Mouse (Mus musculus) MEL (cell line): ENCODE measurements around the gene 4833439L19Rik. TPM values are rescaled to one million over a fixed set of nuclear protein-coding genes. Genes with fewer than 3 reads are reported as not detected.

Experiments
- DNase-seq: peaks from one replicate; pipeline ENCODE4 v3.0.0; 2011; ENCODE audit warnings: low read depth, low spot score
- H3K27ac ChIP-seq: 2 replicates; pipeline ENCODE4 v1.5.1; 2012; ENCODE audit warnings: low read depth, mild to moderate bottlenecking, control low read depth, low read length, moderate library complexity; ENCODE audit not compliant: control insufficient read depth
- H3K27me3 ChIP-seq, 2 experiments: fragments of 150-350 bp in 1 of 2; sonication (generic) in 1 of 2; 2 replicates each; pipeline ENCODE4 v1.6.1; 2012; ENCODE audit warnings: low read length in 2 of 2, mild to moderate bottlenecking in 2 of 2, improper control_type of control experiment in 1 of 2, moderate library complexity in 1 of 2; ENCODE audit not compliant: insufficient read depth in 2 of 2, control insufficient read depth in 1 of 2
- H3K36me3 ChIP-seq, 2 experiments: 2 replicates each; pipeline ENCODE4 v1.6.1; 2012 to 2014; ENCODE audit warnings: low read length in 2 of 2, improper control_type of control experiment in 1 of 2, inconsistent platforms in 1 of 2, mild to moderate bottlenecking in 1 of 2; ENCODE audit not compliant: insufficient read depth in 2 of 2, control insufficient read depth in 1 of 2
- H3K4me1 ChIP-seq, 2 experiments: fragments of 150-350 bp in 1 of 2; sonication (generic) in 1 of 2; 2 replicates each; pipeline ENCODE4 v1.6.1; 2012; ENCODE audit warnings: low read length in 2 of 2, improper control_type of control experiment in 1 of 2, mild to moderate bottlenecking in 1 of 2; ENCODE audit not compliant: insufficient read depth in 2 of 2, control insufficient read depth in 1 of 2
- H3K4me3 ChIP-seq, 2 experiments: fragments of 150-350 bp in 1 of 2; sonication (generic) in 1 of 2; 2 replicates each; pipeline ENCODE4 v1.5.1; 2012; ENCODE audit warnings: low read depth in 2 of 2, low read length in 2 of 2, mild to moderate bottlenecking in 2 of 2, moderate library complexity in 2 of 2, control low read depth in 1 of 2, improper control_type of control experiment in 1 of 2; ENCODE audit not compliant: control insufficient read depth in 1 of 2, insufficient read depth in 1 of 2
- H3K79me2 ChIP-seq: 2 replicates; pipeline ENCODE4 v1.6.1; 2012; ENCODE audit warnings: mild to moderate bottlenecking, low read length, moderate library complexity; ENCODE audit not compliant: control insufficient read depth, poor library complexity, insufficient read depth
- H3K9ac ChIP-seq: 2 replicates; pipeline ENCODE4 v1.6.1; 2012; ENCODE audit warnings: low read depth, mild to moderate bottlenecking, control low read depth, low read length, moderate library complexity; ENCODE audit not compliant: control insufficient read depth, poor library complexity, severe bottlenecking
- H3K9me3 ChIP-seq: fragments of 150-350 bp; sonication (generic); replicated peaks from 2 replicates; pipeline ENCODE4 v1.6.1; 2012; ENCODE audit warnings: mild to moderate bottlenecking, low read length, improper control_type of control experiment, moderate library complexity; ENCODE audit not compliant: insufficient read depth
- BHLHE40 ChIP-seq: IDR thresholded peaks from 2 replicates; pipeline ENCODE4 v1.6.1; 2012; ENCODE audit warnings: low read depth, mild to moderate bottlenecking, inconsistent platforms, low read length, improper control_type of control experiment, borderline replicate concordance
- CHD1 ChIP-seq: IDR thresholded peaks from 2 replicates; pipeline ENCODE4 v1.6.1; 2012; ENCODE audit warnings: low read depth, mild to moderate bottlenecking, inconsistent platforms, low read length, improper control_type of control experiment
- CHD2 ChIP-seq: IDR thresholded peaks from 2 replicates; pipeline ENCODE4 v1.6.1; 2011; ENCODE audit warnings: low read length, improper control_type of control experiment
- E2F4 ChIP-seq: IDR thresholded peaks from 2 replicates; pipeline ENCODE4 v1.6.1; 2011; ENCODE audit warnings: low read depth, low read length, improper control_type of control experiment, borderline replicate concordance
- EP300 ChIP-seq, 2 experiments: IDR thresholded peaks; 2 replicates each; pipeline ENCODE4 v1.6.1; 2011; ENCODE audit warnings: improper control_type of control experiment in 2 of 2, low read length in 2 of 2, low read depth in 1 of 2, mild to moderate bottlenecking in 1 of 2
- ETS1 ChIP-seq: IDR thresholded peaks from 2 replicates; pipeline ENCODE4 v1.6.1; 2012; ENCODE audit warnings: low read depth, mild to moderate bottlenecking, inconsistent platforms, low read length, improper control_type of control experiment, moderate library complexity
- HCFC1 ChIP-seq: IDR thresholded peaks from 2 replicates; pipeline ENCODE4 v1.6.1; 2012; ENCODE audit warnings: low read depth, mild to moderate bottlenecking, inconsistent platforms, low read length, improper control_type of control experiment, moderate library complexity
- KAT2A ChIP-seq: conservative IDR thresholded peaks from 2 replicates; pipeline ENCODE4 v1.6.1; 2012; ENCODE audit warnings: low read depth, low read length, improper control_type of control experiment, inconsistent platforms
- MAZ ChIP-seq: IDR thresholded peaks from 2 replicates; pipeline ENCODE4 v1.6.1; 2012; ENCODE audit warnings: low read depth, mild to moderate bottlenecking, inconsistent platforms, low read length, improper control_type of control experiment
- MEF2A ChIP-seq: IDR thresholded peaks from 2 replicates; pipeline ENCODE4 v1.6.1; 2014; ENCODE audit warnings: low read depth, mild to moderate bottlenecking, inconsistent platforms, low read length, improper control_type of control experiment; ENCODE audit not compliant: poor library complexity, insufficient replicate concordance, severe bottlenecking; ENCODE audit errors: extremely low read depth
- NELFE ChIP-seq: IDR thresholded peaks from 2 replicates; pipeline ENCODE4 v1.6.1; 2011; ENCODE audit warnings: low read depth, low read length, improper control_type of control experiment
- POLR2A ChIP-seq, 2 experiments: IDR thresholded peaks; 2 replicates each; pipeline ENCODE4 v1.6.1; 2011 to 2012; ENCODE audit warnings: low read length in 2 of 2, mild to moderate bottlenecking in 2 of 2, control low read depth in 1 of 2, improper control_type of control experiment in 1 of 2, low read depth in 1 of 2, moderate library complexity in 1 of 2; ENCODE audit not compliant: control insufficient read depth in 1 of 2, insufficient read depth in 1 of 2, poor library complexity in 1 of 2
- RAD21 ChIP-seq: IDR thresholded peaks from 2 replicates; pipeline ENCODE4 v1.6.1; 2011; ENCODE audit warnings: mild to moderate bottlenecking, low read depth, low read length, improper control_type of control experiment
- TAL1 ChIP-seq: IDR thresholded peaks from 2 replicates; pipeline ENCODE4 v1.6.1; 2012; ENCODE audit warnings: mild to moderate bottlenecking, inconsistent platforms, low read length, moderate library complexity, mixed read lengths
- TBP ChIP-seq: IDR thresholded peaks from 2 replicates; pipeline ENCODE4 v1.8.0; 2011; ENCODE audit warnings: low read depth, low read length, improper control_type of control experiment
- TCF12 ChIP-seq: IDR thresholded peaks from 2 replicates; pipeline ENCODE4 v1.6.1; 2014; ENCODE audit warnings: low read depth, mild to moderate bottlenecking, inconsistent platforms, low read length, improper control_type of control experiment, moderate library complexity
- UBTF ChIP-seq: IDR thresholded peaks from 2 replicates; pipeline ENCODE4 v1.6.1; 2012; ENCODE audit warnings: low read depth, mild to moderate bottlenecking, inconsistent platforms, low read length, improper control_type of control experiment, moderate library complexity, borderline replicate concordance; ENCODE audit not compliant: insufficient read depth
- USF1 ChIP-seq: IDR thresholded peaks from 2 replicates; pipeline ENCODE4 v1.6.1; 2014; ENCODE audit warnings: low read depth, mild to moderate bottlenecking, inconsistent platforms, low read length, improper control_type of control experiment, moderate library complexity
- USF2 ChIP-seq, 2 experiments: IDR thresholded peaks; 2 replicates each; pipeline ENCODE4 v1.6.1; 2011 to 2012; ENCODE audit warnings: improper control_type of control experiment in 2 of 2, low read length in 2 of 2, borderline replicate concordance in 1 of 2, inconsistent platforms in 1 of 2, low read depth in 1 of 2, mild to moderate bottlenecking in 1 of 2; ENCODE audit not compliant: insufficient read depth in 1 of 2
- ZC3H11A ChIP-seq: IDR thresholded peaks from 2 replicates; pipeline ENCODE4 v1.6.1; 2012; ENCODE audit warnings: low read depth, mild to moderate bottlenecking, inconsistent platforms, low read length, improper control_type of control experiment
- ZKSCAN1 ChIP-seq: IDR thresholded peaks from 2 replicates; pipeline ENCODE4 v1.6.1; 2012; ENCODE audit warnings: low read depth, mild to moderate bottlenecking, inconsistent platforms, low read length, improper control_type of control experiment, moderate library complexity
- ZMIZ1 ChIP-seq: IDR thresholded peaks from 2 replicates; pipeline ENCODE4 v1.6.1; 2012; ENCODE audit warnings: low read depth, mild to moderate bottlenecking, inconsistent platforms, low read length, improper control_type of control experiment, moderate library complexity
- polyA plus RNA-seq, 2 experiments: library from polyadenylated mRNA; stranded (reverse) in 1 of 2; unstranded in 1 of 2; fragments of >175 nt in 1 of 2; fragments of >200 nt in 1 of 2; gene quantifications; 2 replicates each; pipeline versions ENCODE4 v1.2.1 to v1.2.4; 2012; ENCODE audit warnings: low replicate concordance in 2 of 2, low read depth in 1 of 2; ENCODE audit not compliant: insufficient read length in 2 of 2, insufficient read depth in 1 of 2, missing spikeins in 1 of 2
- total RNA-seq: library from RNA; depleted of rRNA; stranded (reverse); fragments of 300-350 nt; gene quantifications from 2 replicates; pipeline ENCODE4 v1.2.3, GENCODE M21; 2012

Gene 4833439L19Rik
- total and polyA plus RNA-seq, 3 experiments, result 34.2 to 53.8 TPM; not detected in 1

GRCm38 (mm10) chr13:54532134-54532533 is 33.1 kb downstream of the 4833439L19Rik start (continued):
- no peak for TF ChIP-seq HCFC1
- TF ChIP-seq, all 39 proteins: peak for 7

- H3K79me2 ChIP-seq, result no peaks in the 10 kb centered on the region
- no peak overlapping the region for H3K9ac ChIP-seq
- no peaks in the 10 kb centered on the region for H3K27me3 ChIP-seq
- no peak for TF ChIP-seq NELFE
- no peak for TF ChIP-seq RAD21
- TF ChIP-seq TBP, result no peak
- TF ChIP-seq ETS1, result no peak
- no peak for TF ChIP-seq MEF2A
- TF ChIP-seq ZMIZ1, result no peak
- no peak for TF ChIP-seq TCF12
- no peak for TF ChIP-seq EP300 (IDR thresholded peaks at IDR 0.05; ENCODE audit: low read depth in 1 of 2, low read length in 2 of 2)
- TF ChIP-seq USF2 (IDR thresholded peaks at IDR 0.05; ENCODE audit: borderline replicate concordance in 1 of 2, insufficient read depth in 1 of 2, low read depth in 1 of 2, low read length in 2 of 2), result no peak
- TF ChIP-seq CHD2, result no peak
- no peak for TF ChIP-seq ZC3H11A
- no peak for TF ChIP-seq ZKSCAN1
- no peak for TF ChIP-seq POLR2A (IDR thresholded peaks at IDR 0.05; ENCODE audit: control insufficient read depth in 1 of 2, insufficient read depth in 1 of 2, low read depth in 1 of 2, low read length in 2 of 2, poor library complexity in 1 of 2)
- no peak overlapping the region for H3K27ac ChIP-seq
- peaks cover 4 to 8% of the 10 kb centered on the region in 2 experiments; a peak in 3 of 4 replicates for H3K4me1 ChIP-seq
- DNase-seq, result no peak
- H3K9me3 ChIP-seq, result no peaks in the 10 kb centered on the region
- no peak overlapping the region for H3K4me3 ChIP-seq
- H3K36me3 ChIP-seq, result peaks cover 6 to 9% of the 10 kb centered on the region in 2 experiments
These were observed 38.1 kb downstream of the 4833439L19Rik start for GRCm38 (mm10) chr13:54527140-54527539.

- H3K36me3 ChIP-seq, result no peaks in the 10 kb centered on the region; a peak in 1 of 4 replicates
- H3K27ac ChIP-seq, result no peak overlapping the region
- no peaks in the 10 kb centered on the region for H3K9me3 ChIP-seq
- no peaks in the 10 kb centered on the region for H3K27me3 ChIP-seq
- no peak overlapping the region for H3K4me3 ChIP-seq
- DNase-seq, result no peak
- H3K9ac ChIP-seq, result no peak overlapping the region
- no peak for TF ChIP-seq UBTF
- no peak for TF ChIP-seq E2F4
- TF ChIP-seq USF1, result no peak
- TF ChIP-seq MAZ, result no peak
- no peak for TF ChIP-seq TAL1
- no peak for TF ChIP-seq KAT2A
- no peak for TF ChIP-seq CHD1
- no peak for TF ChIP-seq BHLHE40
- no peak for TF ChIP-seq USF2 (IDR thresholded peaks at IDR 0.05; ENCODE audit: borderline replicate concordance in 1 of 2, insufficient read depth in 1 of 2, low read depth in 1 of 2, low read length in 2 of 2)
- no peaks in the 10 kb centered on the region for H3K79me2 ChIP-seq
- no peaks in the 10 kb centered on the region for H3K4me1 ChIP-seq
These were observed 44.1 kb downstream of the 4833439L19Rik start for GRCm38 (mm10) chr13:54521181-54521580.
